Mouse (Mus musculus) limb, embryonic 14.5 days (tissue): ENCODE data around the gene Trip4. TPM values are rescaled to one million over a fixed set of nuclear protein-coding genes. Genes with fewer than 3 reads are reported as not detected.

Experiments
- ATAC-seq: fragments of 200-750 bp; cut with Nextera tagmentation; 2 replicates; pipeline ENCODE4 v1.8.0; 2017; ENCODE audit warnings: low read depth, moderate number of reproducible peaks, moderate TSS enrichment; ENCODE audit not compliant: low FRiP score
- DNase-seq: peaks from one replicate; pipeline ENCODE4 v3.0.0-alpha.2; 2015; ENCODE audit warnings: low spot score
- H3K27ac ChIP-seq: fragments of 300-500 bp; sonication (generic); replicated peaks from 2 replicates; pipeline ENCODE4 v1.5.1; 2014; ENCODE audit warnings: low read depth, mild to moderate bottlenecking, low read length, moderate library complexity, mixed read lengths
- H3K27me3 ChIP-seq: fragments of 300-500 bp; sonication (generic); 2 replicates; pipeline ENCODE4 v1.6.1; 2014; ENCODE audit warnings: low read length, mixed read lengths; ENCODE audit not compliant: control insufficient read depth, insufficient read depth
- H3K36me3 ChIP-seq: fragments of 300-500 bp; sonication (generic); 2 replicates; pipeline ENCODE4 v1.6.1; 2014; ENCODE audit warnings: mild to moderate bottlenecking, low read length, moderate library complexity, mixed read lengths; ENCODE audit not compliant: control insufficient read depth, insufficient read depth
- H3K4me1 ChIP-seq: fragments of 300-500 bp; sonication (generic); 2 replicates; pipeline ENCODE4 v1.6.1; 2014; ENCODE audit warnings: antibody characterized with exemption, low read length, mixed read lengths; ENCODE audit not compliant: control insufficient read depth, insufficient read depth
- H3K4me2 ChIP-seq: fragments of 300-500 bp; sonication (generic); replicated peaks from 2 replicates; pipeline ENCODE4 v1.6.1; 2014; ENCODE audit warnings: low read depth, mild to moderate bottlenecking, low read length, moderate library complexity; ENCODE audit not compliant: severe bottlenecking
- H3K4me3 ChIP-seq: fragments of 300-500 bp; sonication (generic); replicated peaks from 2 replicates; pipeline ENCODE4 v1.5.1; 2014; ENCODE audit warnings: low read length
- H3K9ac ChIP-seq: fragments of 300-500 bp; sonication (generic); 2 replicates; pipeline ENCODE4 v1.6.1; 2014; ENCODE audit warnings: mild to moderate bottlenecking, low read depth, low read length, moderate library complexity; ENCODE audit not compliant: severe bottlenecking
- H3K9me3 ChIP-seq: fragments of 300-500 bp; sonication (generic); 2 replicates; pipeline ENCODE4 v1.6.1; 2016; ENCODE audit warnings: low read length; ENCODE audit not compliant: control insufficient read depth
- POLR2A ChIP-seq: fragments of 200-500 bp; IDR thresholded peaks from 2 replicates; pipeline ENCODE4 v1.8.0; 2012; ENCODE audit warnings: inconsistent platforms, mild to moderate bottlenecking, moderate library complexity, borderline replicate concordance; ENCODE audit not compliant: insufficient read depth, insufficient read length; ENCODE audit errors: extremely low read depth
- WGBS: fragments of 180-500 bp; shearing (Covaris S2); extraction: QIAGEN DNeasy Blood & Tissue Kit; methylation state at CpG from one replicate; pipeline ENCODE4 v1.1.7; 2014; 5-methylcytosine and 5-hydroxymethylcytosine counted together
- polyA plus RNA-seq, 2 experiments: library from polyadenylated mRNA; depleted of rRNA in 1 of 2; stranded (reverse) in 1 of 2; unstranded in 1 of 2; fragments of >200 nt; fragmentation: Nextera tagmentation in 1 of 2; extraction: Ambion mirVana in 1 of 2; gene quantifications; 2 replicates each; pipeline versions ENCODE4 v1.2.1 to v1.2.3; 2012 to 2014

Gene Trip4
- polyA plus RNA-seq, 2 experiments: 24.8 to 31.2 TPM

DNA sequence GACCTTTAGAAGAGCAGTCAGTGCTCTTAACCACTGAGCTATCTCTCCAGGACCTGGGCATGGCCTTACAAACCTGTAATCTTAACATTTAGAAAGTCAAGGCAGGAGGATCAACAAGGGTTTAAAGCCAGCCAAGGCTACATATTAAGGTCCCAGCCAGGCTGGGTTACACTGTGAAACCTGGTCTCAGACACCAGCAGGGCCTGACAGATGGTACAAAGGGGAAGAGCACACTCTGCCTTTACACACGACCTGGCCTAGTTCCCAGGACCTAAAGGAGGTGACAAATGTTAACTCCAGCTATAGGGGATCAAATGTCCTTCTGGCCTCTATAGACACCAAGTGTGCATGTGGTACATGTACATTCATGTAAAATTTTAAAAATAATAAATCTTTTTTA lies 48.9 kb downstream of the Trip4 start:
- no peaks in the 10 kb centered on the region for H3K9me3 ChIP-seq
- no peak overlapping the region for H3K9ac ChIP-seq
- WGBS: 56% methylated on average over 1 of the region's 1 CpGs
- no peak for DNase-seq
- H3K4me1 ChIP-seq: no peaks in the 10 kb centered on the region
- no peak for TF ChIP-seq POLR2A
- H3K4me3 ChIP-seq: no peak overlapping the region
- ATAC-seq: no peak
- no peak overlapping the region for H3K4me2 ChIP-seq
- no peak overlapping the region for H3K27ac ChIP-seq
- no peaks in the 10 kb centered on the region for H3K27me3 ChIP-seq
- peaks cover 68% of the 10 kb centered on the region for H3K36me3 ChIP-seq

DNA sequence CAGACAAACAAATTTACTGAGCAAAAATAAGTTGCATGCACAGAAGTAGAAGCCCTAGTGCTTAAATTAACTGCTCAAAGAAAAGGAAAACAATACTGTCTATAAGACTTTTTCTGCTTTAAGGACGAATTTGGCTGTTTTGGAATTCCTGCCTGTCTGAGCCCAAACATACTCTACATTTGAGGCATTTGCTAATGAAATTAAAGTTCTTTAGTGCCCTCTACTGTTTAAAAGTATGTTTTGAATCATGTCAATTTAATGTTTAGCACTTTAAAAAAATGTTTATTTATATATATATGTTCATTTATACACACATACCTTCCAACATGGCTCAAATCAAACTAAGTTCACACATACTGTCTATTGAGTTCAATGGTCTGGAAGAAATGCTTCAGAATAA lies 58.4 kb downstream of the Trip4 start:
- H3K4me1 ChIP-seq: no peaks in the 10 kb centered on the region
- no peak overlapping the region for H3K27ac ChIP-seq
- no peaks in the 10 kb centered on the region for H3K27me3 ChIP-seq
- H3K9ac ChIP-seq: no peak overlapping the region
- ATAC-seq (no peak), DNase-seq (peak; percentile 71)
- H3K4me2 ChIP-seq: no peak overlapping the region
- H3K4me3 ChIP-seq: no peak overlapping the region
- peaks cover 35% of the 10 kb centered on the region for H3K36me3 ChIP-seq
- H3K9me3 ChIP-seq: no peaks in the 10 kb centered on the region
- WGBS: 8% methylated on average over 1 of the region's 1 CpGs
- no peak for TF ChIP-seq POLR2A

- H3K4me1 ChIP-seq: no peaks in the 10 kb centered on the region
- H3K4me2 ChIP-seq: no peak overlapping the region
- TF ChIP-seq POLR2A: no peak
- H3K4me3 ChIP-seq: no peak overlapping the region
- H3K36me3 ChIP-seq: peaks cover 24% of the 10 kb centered on the region
- H3K9me3 ChIP-seq: no peaks in the 10 kb centered on the region
- 0 out of 2 replicates have a peak overlapping the region, but pooled peaks have one; percentile 5 for H3K27ac ChIP-seq
- peak; percentile 76 for DNase-seq
- ATAC-seq: peak; percentile 34; the same call in 1 of the 2 replicates
- no peak overlapping the region for H3K9ac ChIP-seq
- no peaks in the 10 kb centered on the region for H3K27me3 ChIP-seq
Observed at GRCm38 (mm10) chr9:65848154-65848553, 60.4 kb downstream of the Trip4 start.

DNA sequence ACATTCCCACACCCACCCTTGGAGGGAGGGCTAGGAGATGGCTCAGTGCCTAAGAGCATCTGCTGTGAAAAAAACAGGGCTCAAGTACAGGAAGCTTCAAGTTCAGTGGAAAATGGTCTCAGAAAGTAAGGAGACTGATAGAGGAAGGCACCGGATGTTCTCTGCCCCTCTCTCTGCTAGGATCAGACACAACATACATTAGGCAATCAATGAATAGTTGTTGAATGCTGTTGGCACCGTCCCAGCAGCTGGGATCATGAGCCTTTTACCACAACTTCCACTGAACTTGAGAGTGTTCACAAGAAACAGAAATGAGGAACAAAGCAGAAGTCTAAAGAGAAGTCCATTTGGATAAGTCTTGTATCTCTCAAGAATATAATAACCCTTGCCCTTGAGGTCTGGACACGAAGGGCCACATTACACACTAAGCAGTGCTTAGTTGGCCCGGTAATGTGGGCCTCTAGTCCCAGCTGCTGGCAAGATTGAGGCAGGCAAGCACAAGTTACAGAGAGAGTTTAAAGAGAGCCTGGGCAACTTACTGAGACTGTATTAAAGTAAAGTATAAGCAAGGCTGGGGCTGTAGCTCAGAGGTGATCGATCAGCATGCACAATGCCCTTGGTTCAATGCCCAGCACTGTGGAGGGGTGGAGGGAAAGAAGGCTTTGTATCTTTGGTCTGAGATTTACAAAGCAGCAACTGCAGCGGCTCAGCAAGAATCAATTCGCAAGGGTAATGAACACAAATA lies 64.0 kb downstream of the Trip4 start:
- DNase-seq (no peak), ATAC-seq (no peak)
- Histone ChIP-seq H3K9me3 (no peaks in the 10 kb centered on the region), H3K9ac (no peak overlapping the region), H3K4me1 (no peaks in the 10 kb centered on the region), H3K36me3 (peaks cover 13% of the 10 kb centered on the region), H3K4me3 (no peak overlapping the region), H3K27me3 (no peaks in the 10 kb centered on the region), H3K4me2 (no peak overlapping the region), H3K27ac (no peak overlapping the region)
- TF ChIP-seq POLR2A: no peak
- WGBS: 89% methylated on average over 7 of the region's 7 CpGs

DNA sequence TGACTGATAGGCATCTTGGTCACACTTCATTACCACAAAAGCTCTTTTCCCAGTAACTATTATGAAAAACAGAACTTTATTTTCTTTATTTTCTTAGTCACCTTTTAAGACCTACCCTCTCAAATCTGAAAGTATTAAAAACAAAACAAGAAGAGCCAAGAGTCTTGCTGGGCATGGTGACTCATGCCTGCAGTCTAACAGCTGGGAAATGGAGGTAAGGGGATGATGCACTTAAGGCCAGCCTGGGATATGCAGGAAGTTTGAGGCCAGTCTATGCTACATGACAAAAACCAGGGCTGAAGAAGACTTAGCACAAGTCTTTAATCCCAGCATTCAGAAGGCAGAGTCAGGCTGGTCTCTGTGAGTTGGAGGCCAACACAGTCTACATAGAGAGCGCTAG lies 68.8 kb downstream of the Trip4 start:
- H3K27ac ChIP-seq: no peak overlapping the region
- peaks cover 27% of the 10 kb centered on the region for H3K36me3 ChIP-seq
- 100% methylated on average over 1 of the region's 1 CpGs for WGBS
- no peak for DNase-seq
- ATAC-seq: no peak
- H3K4me1 ChIP-seq: no peaks in the 10 kb centered on the region
- H3K9ac ChIP-seq: no peak overlapping the region
- TF ChIP-seq POLR2A: no peak
- no peaks in the 10 kb centered on the region for H3K27me3 ChIP-seq
- no peak overlapping the region for H3K4me2 ChIP-seq
- no peak overlapping the region for H3K4me3 ChIP-seq
- H3K9me3 ChIP-seq: no peaks in the 10 kb centered on the region
